Mouse (Mus musculus) heart, postnatal 0 days (tissue): ENCODE results near the gene Acvrl1. TPM values are rescaled to one million over a fixed set of nuclear protein-coding genes. Genes with fewer than 3 reads are reported as not detected.

Experiments used
- ATAC-seq: fragments of 200-750 bp; cut with Nextera tagmentation; 2 replicates; pipeline ENCODE4 v1.8.0; 2017; ENCODE audit warnings: low read depth, moderate number of reproducible peaks, moderate library complexity; ENCODE audit not compliant: insufficient read depth
- DNase-seq: peaks from one replicate; pipeline ENCODE4 v3.0.0-alpha.2; 2016; ENCODE audit warnings: low spot score
- H3K27ac ChIP-seq: fragments of 300-500 bp; sonication (generic); 2 replicates; pipeline ENCODE4 v1.5.1; 2014; ENCODE audit warnings: low read depth, mild to moderate bottlenecking
- H3K27me3 ChIP-seq: fragments of 300-500 bp; sonication (generic); 2 replicates; pipeline ENCODE4 v1.6.1; 2014; ENCODE audit warnings: low read length, mixed read lengths; ENCODE audit not compliant: control insufficient read depth, insufficient read depth
- H3K36me3 ChIP-seq: fragments of 300-500 bp; sonication (generic); replicated peaks from 2 replicates; pipeline ENCODE4 v1.6.1; 2014; ENCODE audit warnings: low read length, mixed read lengths; ENCODE audit not compliant: control insufficient read depth, insufficient read depth
- H3K4me1 ChIP-seq: fragments of 300-500 bp; sonication (generic); 2 replicates; pipeline ENCODE4 v1.6.1; 2014; ENCODE audit warnings: antibody characterized with exemption; ENCODE audit not compliant: control insufficient read depth, insufficient read depth
- H3K4me2 ChIP-seq: fragments of 300-500 bp; sonication (generic); 2 replicates; pipeline ENCODE4 v1.6.1; 2014; ENCODE audit warnings: low read depth, mild to moderate bottlenecking, low read length, moderate library complexity
- H3K4me3 ChIP-seq: fragments of 300-500 bp; sonication (generic); 2 replicates; pipeline ENCODE4 v1.5.1; 2014; ENCODE audit warnings: low read depth, low read length
- H3K9ac ChIP-seq: fragments of 300-500 bp; sonication (generic); replicated peaks from 2 replicates; pipeline ENCODE4 v1.6.1; 2014; ENCODE audit warnings: low read depth, low read length, mixed read lengths
- H3K9me3 ChIP-seq: fragments of 300-500 bp; sonication (generic); replicated peaks from 2 replicates; pipeline ENCODE4 v1.6.1; 2016; ENCODE audit warnings: low read length; ENCODE audit not compliant: control insufficient read depth
- CTCF ChIP-seq: IDR thresholded peaks from 2 replicates; pipeline ENCODE4 v1.5.1; 2016; ENCODE audit warnings: antibody characterized with exemption, control low read depth, low read depth
- EP300 ChIP-seq: IDR thresholded peaks from 2 replicates; pipeline ENCODE4 v1.6.1; 2016; ENCODE audit warnings: antibody characterized with exemption, low read depth
- WGBS: fragments of 180-500 bp; shearing (Covaris S2); extraction: QIAGEN DNeasy Blood & Tissue Kit; methylation state at CpG from one replicate; pipeline ENCODE4 v1.1.7; 2014; 5-methylcytosine and 5-hydroxymethylcytosine counted together
- polyA plus RNA-seq: library from polyadenylated mRNA; unstranded; fragments of >200 nt; fragmentation: Nextera tagmentation; extraction: Ambion mirVana; gene quantifications from 2 replicates; pipeline ENCODE4 v1.2.1, GENCODE M21; 2015
- total RNA-seq: library from RNA; depleted of rRNA; stranded (reverse); fragments of >200 nt; gene quantifications from 2 replicates; pipeline ENCODE4 v1.2.3, GENCODE M21; 2014; ENCODE audit warnings: low replicate concordance

The Acvrl1 gene
- total and polyA plus RNA-seq, 2 experiments from 2014 or later, result 9.3 to 36.0 TPM

DNA sequence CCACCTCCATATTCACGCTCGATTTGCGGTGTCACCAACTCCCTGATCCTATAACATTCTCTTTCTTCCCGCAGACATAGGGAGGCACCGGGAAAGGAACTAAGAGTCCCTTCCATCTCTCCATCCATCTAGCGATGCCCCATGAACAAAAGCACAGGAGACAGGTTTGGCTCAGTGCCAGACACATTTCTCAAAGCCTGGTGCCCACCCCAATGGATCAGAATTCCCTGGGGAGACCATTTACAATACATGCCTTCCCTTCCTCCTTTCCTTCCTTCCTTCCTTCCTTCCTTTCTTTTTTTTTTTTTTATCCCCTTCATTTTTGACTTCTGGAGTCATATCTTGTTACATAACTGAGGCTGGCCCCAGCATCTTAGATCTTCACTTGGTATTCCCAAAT lies 3.7 kb downstream of the Acvrl1 start:
- DNase-seq (no peak), ATAC-seq (no peak)
- H3K9me3 ChIP-seq, result no peaks in the 10 kb centered on the region
- peak overlapping the region; percentile 62; the same call in 1 of the 2 replicates for H3K27ac ChIP-seq
- H3K4me2 ChIP-seq, result peak overlapping the region; percentile 19
- TF ChIP-seq EP300, result no peak
- TF ChIP-seq CTCF, result no peak
- H3K27me3 ChIP-seq, result peaks cover 33% of the 10 kb centered on the region
- peaks cover 20% of the 10 kb centered on the region for H3K4me1 ChIP-seq
- H3K4me3 ChIP-seq, result no peak overlapping the region
- WGBS, result 50% methylated on average over 6 of the region's 6 CpGs
- H3K36me3 ChIP-seq, result no peaks in the 10 kb centered on the region
- H3K9ac ChIP-seq, result no peak overlapping the region

DNA sequence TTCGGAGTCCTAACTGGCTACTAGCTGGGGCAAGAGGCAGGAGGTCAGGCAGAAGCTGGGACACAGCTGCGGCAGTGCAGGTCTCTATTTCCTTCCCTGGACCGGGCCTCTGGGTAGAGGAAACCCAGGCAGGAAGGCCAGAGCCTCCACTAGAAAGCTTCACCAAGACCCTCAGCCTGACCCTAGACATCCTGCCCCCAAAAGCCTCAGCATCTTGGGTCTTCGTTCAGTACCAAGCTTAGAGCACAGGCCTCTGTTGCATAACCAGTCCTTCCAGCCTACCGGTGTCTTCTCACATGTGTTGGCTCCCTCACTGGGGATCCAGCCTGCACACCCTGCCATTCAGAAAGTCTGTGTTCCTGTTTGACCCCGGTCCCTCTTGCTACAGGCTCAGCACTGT lies 4.4 kb downstream of the Acvrl1 start:
- Histone ChIP-seq H3K9me3 (no peaks in the 10 kb centered on the region), H3K4me2 (no peak overlapping the region), H3K4me1 (peaks cover 18% of the 10 kb centered on the region), H3K27ac (peak overlapping the region; percentile 62), H3K4me3 (no peak overlapping the region), H3K36me3 (no peaks in the 10 kb centered on the region), H3K27me3 (peaks cover 31% of the 10 kb centered on the region), H3K9ac (no peak overlapping the region)
- TF ChIP-seq EP300, result no peak
- no peak for TF ChIP-seq CTCF
- DNase-seq (no peak), ATAC-seq (no peak)
- WGBS, result 63% methylated on average over 6 of the region's 6 CpGs

DNA sequence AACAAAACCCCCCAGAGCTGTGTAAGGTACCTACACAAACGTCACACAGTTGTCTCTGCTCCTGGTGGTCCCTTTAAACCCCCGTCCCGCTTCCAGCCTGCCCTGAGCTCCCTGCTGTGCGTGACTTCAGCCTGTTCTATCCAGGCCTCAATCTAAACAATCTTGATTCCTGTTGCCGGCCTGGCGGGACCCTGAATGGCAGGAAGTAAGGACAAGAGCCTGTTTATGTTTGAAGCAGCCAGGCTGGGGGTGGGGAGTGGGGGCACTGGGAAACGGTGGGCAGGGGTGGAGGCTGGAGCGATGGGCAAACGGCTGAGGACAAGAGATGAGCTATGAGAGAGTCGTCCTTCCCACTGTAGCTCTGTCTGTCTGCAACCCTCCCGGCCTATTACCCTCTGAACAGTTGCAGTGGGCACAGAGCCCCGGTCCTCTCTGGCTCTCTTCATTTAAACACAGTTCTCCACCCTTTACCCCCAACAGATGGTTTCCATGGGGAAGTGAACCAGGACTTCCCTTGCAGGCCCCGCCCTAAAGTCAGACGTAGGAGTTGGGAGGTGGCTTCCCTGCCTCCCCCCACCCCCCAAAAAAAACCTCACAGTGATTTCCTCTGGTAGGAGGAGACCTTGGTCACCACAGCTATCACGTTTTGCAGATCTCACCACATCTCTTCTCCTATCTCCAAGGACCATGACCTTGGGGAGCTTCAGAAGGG lies 5.8 kb downstream of the Acvrl1 start:
- DNase-seq (no peak), ATAC-seq (peak; percentile 42; the same call in 1 of the 2 replicates)
- H3K4me2 ChIP-seq, result peak overlapping the region; percentile 44
- no peaks in the 10 kb centered on the region for H3K9me3 ChIP-seq
- H3K36me3 ChIP-seq, result no peaks in the 10 kb centered on the region
- peak overlapping the region; percentile 27 for H3K4me3 ChIP-seq
- peaks cover 11% of the 10 kb centered on the region for H3K4me1 ChIP-seq
- WGBS, result 43% methylated on average over 15 of the region's 15 CpGs
- no peak overlapping the region for H3K9ac ChIP-seq
- H3K27ac ChIP-seq, result peak overlapping the region; percentile 62
- peaks cover 20% of the 10 kb centered on the region for H3K27me3 ChIP-seq
- no peak for TF ChIP-seq EP300
- no peak for TF ChIP-seq CTCF

DNA sequence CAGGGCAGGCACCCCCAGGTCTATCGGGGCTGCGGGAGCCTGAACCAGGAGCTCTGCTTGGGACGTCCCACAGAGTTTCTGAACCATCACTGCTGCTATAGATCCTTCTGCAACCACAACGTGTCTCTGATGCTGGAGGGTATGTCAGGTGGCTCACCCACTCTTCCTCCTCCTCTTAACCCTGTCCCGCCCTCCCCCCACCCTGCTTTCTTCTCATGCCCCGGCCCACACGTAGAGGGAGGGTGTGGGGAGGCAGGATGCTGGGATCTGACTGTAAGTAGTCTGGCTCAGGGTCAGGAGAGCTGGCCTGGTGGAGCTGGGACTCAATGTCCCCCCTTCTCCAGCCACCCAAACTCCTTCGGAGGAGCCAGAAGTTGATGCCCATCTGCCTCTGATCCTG lies 7.1 kb downstream of the Acvrl1 start:
- peaks cover 24% of the 10 kb centered on the region for H3K4me1 ChIP-seq
- H3K27me3 ChIP-seq, result peaks cover 11% of the 10 kb centered on the region; the same call in 1 of the 2 replicates
- 34% methylated on average over 8 of the region's 8 CpGs for WGBS
- peak overlapping the region; percentile 44 for H3K4me2 ChIP-seq
- H3K9me3 ChIP-seq, result no peaks in the 10 kb centered on the region
- no peak for DNase-seq
- peak overlapping the region; percentile 19 for H3K4me3 ChIP-seq
- H3K36me3 ChIP-seq, result no peaks in the 10 kb centered on the region
- TF ChIP-seq EP300 (no peak), CTCF (no peak)
- H3K9ac ChIP-seq, result no peak overlapping the region
- 0 out of 2 replicates have a peak overlapping the region, but pooled peaks have one; percentile 62 for H3K27ac ChIP-seq
- no peak for ATAC-seq

DNA sequence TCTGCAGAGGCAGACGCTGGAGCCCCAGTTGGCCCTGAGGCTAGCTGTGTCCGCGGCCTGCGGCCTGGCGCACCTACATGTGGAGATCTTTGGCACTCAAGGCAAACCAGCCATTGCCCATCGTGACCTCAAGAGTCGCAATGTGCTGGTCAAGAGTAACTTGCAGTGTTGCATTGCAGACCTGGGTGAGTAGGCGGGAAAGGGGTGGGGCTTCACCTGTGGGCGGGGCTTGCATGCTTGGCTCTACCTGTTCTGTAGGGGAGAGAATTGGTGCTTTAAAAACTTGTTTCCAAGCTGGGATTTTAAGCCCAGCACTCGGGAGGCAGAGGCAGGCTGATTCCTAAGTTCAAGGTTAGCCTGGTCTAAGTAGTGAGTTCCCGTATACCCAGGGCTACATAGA lies 9.1 kb downstream of the Acvrl1 start:
- ATAC-seq, result no peak
- Histone ChIP-seq H3K4me3 (no peak overlapping the region), H3K4me1 (peaks cover 24% of the 10 kb centered on the region), H3K27me3 (peaks cover 3% of the 10 kb centered on the region; the same call in 1 of the 2 replicates), H3K9ac (no peak overlapping the region), H3K27ac (no peak overlapping the region), H3K4me2 (no peak overlapping the region), H3K36me3 (no peaks in the 10 kb centered on the region), H3K9me3 (no peaks in the 10 kb centered on the region)
- WGBS, result 83% methylated on average over 11 of the region's 11 CpGs
- TF ChIP-seq EP300 (no peak), CTCF (no peak)
- no peak for DNase-seq

DNA sequence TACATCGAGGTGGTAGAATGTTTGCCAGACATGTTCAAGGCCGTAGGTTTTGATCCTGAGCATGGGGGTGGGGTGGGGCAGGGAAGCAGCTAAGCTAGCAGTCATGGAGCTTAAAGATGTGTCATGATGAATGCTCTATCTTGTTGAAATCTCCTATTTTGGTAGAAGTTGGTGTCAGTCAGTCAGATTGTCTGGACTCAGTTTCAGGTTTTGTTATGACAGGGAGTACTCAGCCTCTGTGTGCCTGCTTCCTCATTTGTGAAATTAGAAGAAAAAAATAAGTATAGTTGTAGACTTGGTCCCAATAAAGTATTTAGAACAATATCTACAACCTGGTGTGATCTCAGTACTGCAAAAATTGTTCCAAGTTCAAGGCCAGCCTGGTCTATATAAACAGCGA lies 10.4 kb downstream of the Acvrl1 start:
- Histone ChIP-seq H3K4me3 (no peak overlapping the region), H3K36me3 (no peaks in the 10 kb centered on the region), H3K4me2 (no peak overlapping the region), H3K4me1 (peaks cover 31% of the 10 kb centered on the region), H3K9me3 (no peaks in the 10 kb centered on the region), H3K9ac (no peak overlapping the region), H3K27ac (no peak overlapping the region), H3K27me3 (no peaks in the 10 kb centered on the region)
- ATAC-seq (no peak), DNase-seq (no peak)
- 77% methylated on average over 3 of the region's 3 CpGs for WGBS
- no peak for TF ChIP-seq EP300
- TF ChIP-seq CTCF, result no peak
